Mouse (Mus musculus): ENCODE measurements at regions not wholly inside any gene's neighbourhood (a gene's known extent, or its start where the extent isn't known, plus 50 kb on each side); places are given as distances from the start of the nearest gene placed in this dataset.
"Not testable (repeated sequence)": the region's sequence is repeated elsewhere in the genome, so short reads cannot be mapped to it uniquely, and the experiment has no call there.

DNA sequence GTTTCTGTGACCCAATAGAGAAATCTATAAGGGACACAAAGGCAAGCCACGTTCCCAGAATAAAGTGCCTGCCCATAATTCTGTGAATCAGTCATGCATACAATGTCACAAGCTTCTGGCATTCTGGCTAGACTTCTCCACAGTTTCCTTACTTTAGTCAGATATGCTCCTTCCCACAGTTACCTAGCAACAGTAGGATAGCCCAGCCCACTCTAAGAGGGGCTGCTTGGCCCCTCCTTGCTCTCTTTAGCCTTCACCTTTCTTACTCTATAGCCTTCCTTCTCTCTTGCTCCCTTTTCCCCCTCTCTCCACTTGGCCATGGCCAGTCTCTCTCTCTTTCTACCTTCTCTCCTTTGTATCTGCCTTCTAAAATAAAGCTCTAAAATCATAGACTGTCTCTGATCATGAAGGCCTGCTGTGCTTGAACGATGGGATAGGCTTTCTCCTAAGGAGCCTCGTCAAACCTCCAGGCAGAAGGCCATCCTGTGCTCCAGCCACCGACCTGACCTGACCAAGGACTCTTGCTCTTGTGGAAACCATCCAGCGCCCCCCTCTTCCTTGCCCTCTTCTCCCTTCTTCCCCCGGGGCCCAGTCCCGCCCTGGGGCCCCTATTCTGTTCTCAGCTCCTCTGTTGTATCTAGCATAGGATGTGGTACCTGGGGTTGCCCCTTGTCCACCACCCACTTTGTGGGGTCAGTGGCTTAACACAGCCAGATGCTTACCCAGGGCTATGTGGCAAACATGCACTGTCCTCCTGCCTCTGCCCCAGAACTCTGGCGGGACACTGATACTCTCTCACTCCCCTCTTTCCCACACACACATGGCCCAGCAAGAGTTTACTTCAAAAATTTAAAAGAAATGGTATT lies 1723.8 kb upstream of the Igfbp7 start:
- Histone ChIP-seq H3K9me3 (ENCODE audit: control insufficient read depth, low read length) (no peaks in the 10 kb centered on the region), H3K4me3 (ENCODE audit: low read length) (no peak overlapping the region), H3K4me2 (ENCODE audit: low read depth, low read length) (no peak overlapping the region), H3K36me3 (ENCODE audit: control insufficient read depth, insufficient read depth, low read length) (no peaks in the 10 kb centered on the region), H3K4me1 (replicated peaks; ENCODE audit: control insufficient read depth, insufficient read depth, low read length) (no peaks in the 10 kb centered on the region), H3K9ac (ENCODE audit: low read length) (no peak overlapping the region), H3K27me3 (ENCODE audit: control insufficient read depth, insufficient read depth, low read depth, low read length) (no peaks in the 10 kb centered on the region), H3K27ac (ENCODE audit: low read length) (no peak overlapping the region)
- ATAC-seq (ENCODE audit: low read depth) = no peak
- WGBS = 74% methylated on average over 8 of the region's 8 CpGs

DNA sequence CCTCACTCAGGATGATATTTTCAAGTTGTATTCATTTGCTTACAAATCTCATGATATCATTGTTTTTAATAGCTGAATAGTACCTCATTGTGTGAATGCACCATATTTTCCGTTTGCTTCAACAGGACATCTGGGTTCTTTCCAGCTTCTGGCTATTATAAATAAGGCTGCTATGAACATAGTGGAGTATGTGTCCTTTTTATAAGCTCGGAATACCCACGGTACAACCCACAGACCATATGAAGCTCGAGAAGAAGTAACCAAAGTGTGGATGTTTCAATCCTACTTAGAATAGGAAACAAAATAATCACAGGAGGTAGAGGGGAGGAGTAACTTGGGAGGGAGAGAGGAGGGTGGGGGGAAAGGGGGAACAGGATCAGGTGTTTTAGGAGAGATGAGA lies 1675.3 kb upstream of the Igfbp7 start:
- H3K9ac ChIP-seq (ENCODE audit: low read length) = no peak overlapping the region
- H3K27me3 ChIP-seq (ENCODE audit: control insufficient read depth, insufficient read depth, low read depth, low read length) = no peaks in the 10 kb centered on the region
- H3K4me1 ChIP-seq (replicated peaks; ENCODE audit: control insufficient read depth, insufficient read depth, low read length) = no peaks in the 10 kb centered on the region
- no peaks in the 10 kb centered on the region for H3K9me3 ChIP-seq (ENCODE audit: control insufficient read depth, low read length)
- H3K36me3 ChIP-seq (ENCODE audit: control insufficient read depth, insufficient read depth, low read length) = no peaks in the 10 kb centered on the region
- no peak overlapping the region for H3K4me3 ChIP-seq (ENCODE audit: low read length)
- no peak overlapping the region for H3K27ac ChIP-seq (ENCODE audit: low read length)
- no peak for ATAC-seq (ENCODE audit: low read depth)
- H3K4me2 ChIP-seq (ENCODE audit: low read depth, low read length) = no peak overlapping the region
- 79% methylated on average over 4 of the region's 4 CpGs for WGBS

DNA sequence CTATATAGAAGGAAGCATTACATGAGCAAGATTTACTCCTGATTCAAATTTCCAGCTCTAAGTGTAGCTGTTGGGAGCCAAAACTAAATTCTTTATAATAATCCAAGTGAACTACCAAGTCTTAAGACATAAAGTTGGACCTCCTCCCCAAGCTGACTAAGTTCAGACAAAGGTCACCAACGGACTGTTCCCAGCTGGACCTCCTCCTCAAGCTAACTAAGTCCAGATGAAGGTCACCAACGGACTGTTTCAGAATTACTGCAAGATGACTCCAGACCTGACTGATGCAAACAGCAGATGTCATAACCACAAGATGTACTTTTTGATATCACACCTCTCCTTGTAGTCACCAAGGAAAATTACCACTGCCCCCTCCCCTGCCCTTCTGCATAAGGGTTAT lies 1652.0 kb upstream of the Igfbp7 start:
- not testable (repeated sequence) for H3K36me3 ChIP-seq (ENCODE audit: control insufficient read depth, insufficient read depth, low read length); H3K9me3 ChIP-seq (ENCODE audit: control insufficient read depth, low read length); H3K4me1 ChIP-seq (replicated peaks; ENCODE audit: control insufficient read depth, insufficient read depth, low read length); H3K9ac ChIP-seq (ENCODE audit: low read length); H3K4me3 ChIP-seq (ENCODE audit: low read length); H3K4me2 ChIP-seq (ENCODE audit: low read depth, low read length); H3K27ac ChIP-seq (ENCODE audit: low read length); H3K27me3 ChIP-seq (ENCODE audit: control insufficient read depth, insufficient read depth, low read depth, low read length)
- 40% methylated on average over 2 of the region's 2 CpGs for WGBS
- peak; percentile 77 for ATAC-seq (ENCODE audit: low read depth)
